Mouse (Mus musculus): ENCODE measurements at regions not wholly inside any gene's neighbourhood (a gene's known extent, or its start where the extent isn't known, plus 50 kb on each side); places are given as distances from the start of the nearest gene placed in this dataset.
"Not testable (repeated sequence)": the region's sequence is repeated elsewhere in the genome, so short reads cannot be mapped to it uniquely, and the experiment has no call there.

DNA sequence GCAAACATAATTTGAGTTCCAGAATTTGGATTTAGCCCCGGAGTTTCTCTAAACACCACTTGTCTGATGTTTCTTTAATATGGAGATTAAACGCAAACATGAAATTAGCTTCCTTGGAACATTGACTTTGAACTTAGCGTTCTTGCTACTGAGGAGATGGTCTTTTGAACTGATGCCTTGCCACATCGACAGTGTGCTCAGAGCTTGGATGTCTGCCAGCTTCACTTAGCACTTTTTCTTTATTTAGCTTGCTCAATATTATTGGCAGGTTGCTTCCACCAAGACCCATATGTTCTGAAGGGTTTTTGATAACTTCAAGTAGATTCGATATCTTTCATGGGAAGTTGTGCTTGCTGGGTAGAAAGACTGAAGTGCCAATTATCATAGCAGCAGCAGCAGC is 143.5 kb downstream of the Mterf1b start:
- ATAC-seq (ENCODE audit: low read depth) = no peak
- H3K9me3 ChIP-seq (ENCODE audit: control insufficient read depth, low read length) = no peaks in the 10 kb centered on the region
- 75% methylated on average over 5 of the region's 5 CpGs for WGBS

DNA sequence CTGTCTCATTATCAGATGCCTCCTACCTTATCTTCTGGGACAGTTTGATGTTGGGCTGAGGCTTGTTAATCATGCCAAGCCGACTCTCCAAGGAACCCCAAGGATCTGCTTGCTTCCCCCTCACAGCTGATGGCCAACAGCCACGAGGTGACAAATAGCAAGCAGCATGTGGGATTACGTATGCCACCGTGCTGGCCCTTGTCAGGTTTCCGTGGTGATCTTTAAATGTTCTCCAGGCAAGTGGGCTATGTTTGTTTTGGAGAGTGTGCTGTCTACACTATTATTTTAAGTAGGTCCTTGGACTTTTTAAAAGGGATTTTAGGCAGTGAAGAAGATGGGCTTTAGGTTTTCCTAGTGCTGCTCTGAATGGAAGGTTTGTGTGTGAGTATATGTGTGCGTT is 149.8 kb downstream of the Mterf1b start:
- Histone ChIP-seq H3K36me3 (ENCODE audit: control insufficient read depth, insufficient read depth, low read length) (no peaks in the 10 kb centered on the region), H3K4me1 (ENCODE audit: control insufficient read depth, insufficient read depth, low read length) (no peaks in the 10 kb centered on the region), H3K27me3 (ENCODE audit: control insufficient read depth, insufficient read depth, low read length) (no peaks in the 10 kb centered on the region), H3K4me2 (ENCODE audit: low read depth, low read length) (no peak overlapping the region), H3K9me3 (ENCODE audit: control insufficient read depth, low read length) (no peaks in the 10 kb centered on the region), H3K9ac (replicated peaks; ENCODE audit: low read depth, low read length) (no peak overlapping the region), H3K4me3 (ENCODE audit: low read depth, low read length) (no peak overlapping the region), H3K27ac (ENCODE audit: low read depth, low read length) (no peak overlapping the region)
- ATAC-seq (ENCODE audit: low read depth) = no peak
- WGBS = 37% methylated on average over 6 of the region's 6 CpGs

More for the DNA sequence above, 143.5 kb downstream of the Mterf1b start:
- Histone ChIP-seq H3K36me3 (ENCODE audit: control insufficient read depth, insufficient read depth, low read length) (no peaks in the 10 kb centered on the region), H3K27ac (ENCODE audit: low read depth, low read length) (no peak overlapping the region), H3K9ac (replicated peaks; ENCODE audit: low read depth, low read length) (no peak overlapping the region), H3K4me1 (ENCODE audit: control insufficient read depth, insufficient read depth, low read length) (no peaks in the 10 kb centered on the region), H3K4me3 (ENCODE audit: low read depth, low read length) (no peak overlapping the region), H3K27me3 (ENCODE audit: control insufficient read depth, insufficient read depth, low read length) (no peaks in the 10 kb centered on the region), H3K4me2 (ENCODE audit: low read depth, low read length) (no peak overlapping the region)

DNA sequence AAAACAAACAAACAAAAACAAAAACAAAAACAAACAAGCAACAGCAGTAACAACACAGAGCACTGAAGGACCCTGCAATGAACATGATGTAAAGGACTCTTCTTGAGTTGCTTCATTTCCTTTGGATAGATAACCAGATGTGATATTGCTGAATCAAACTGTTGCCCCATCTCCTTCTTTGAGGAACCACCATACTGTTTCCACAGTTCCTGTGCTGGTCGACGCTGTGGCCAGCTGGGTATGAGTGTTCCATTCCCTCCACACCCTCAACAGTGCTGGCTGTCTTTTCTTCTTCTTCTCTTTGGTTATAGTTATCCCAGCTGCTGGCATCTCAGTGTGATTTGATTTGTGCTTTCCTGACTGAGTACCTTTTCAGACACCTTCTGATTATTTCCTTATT is 152.3 kb downstream of the Mterf1b start:
- H3K9me3 ChIP-seq (ENCODE audit: control insufficient read depth, low read length) = no peaks in the 10 kb centered on the region
- H3K9ac ChIP-seq (replicated peaks; ENCODE audit: low read depth, low read length) = no peak overlapping the region
- no peaks in the 10 kb centered on the region for H3K27me3 ChIP-seq (ENCODE audit: control insufficient read depth, insufficient read depth, low read length)
- no peak overlapping the region for H3K4me2 ChIP-seq (ENCODE audit: low read depth, low read length)
- H3K27ac ChIP-seq (ENCODE audit: low read depth, low read length) = no peak overlapping the region
- WGBS = 97% methylated on average over 2 of the region's 2 CpGs
- ATAC-seq (ENCODE audit: low read depth) = no peak
- H3K4me1 ChIP-seq (ENCODE audit: control insufficient read depth, insufficient read depth, low read length) = no peaks in the 10 kb centered on the region
- no peak overlapping the region for H3K4me3 ChIP-seq (ENCODE audit: low read depth, low read length)
- no peaks in the 10 kb centered on the region for H3K36me3 ChIP-seq (ENCODE audit: control insufficient read depth, insufficient read depth, low read length)

DNA sequence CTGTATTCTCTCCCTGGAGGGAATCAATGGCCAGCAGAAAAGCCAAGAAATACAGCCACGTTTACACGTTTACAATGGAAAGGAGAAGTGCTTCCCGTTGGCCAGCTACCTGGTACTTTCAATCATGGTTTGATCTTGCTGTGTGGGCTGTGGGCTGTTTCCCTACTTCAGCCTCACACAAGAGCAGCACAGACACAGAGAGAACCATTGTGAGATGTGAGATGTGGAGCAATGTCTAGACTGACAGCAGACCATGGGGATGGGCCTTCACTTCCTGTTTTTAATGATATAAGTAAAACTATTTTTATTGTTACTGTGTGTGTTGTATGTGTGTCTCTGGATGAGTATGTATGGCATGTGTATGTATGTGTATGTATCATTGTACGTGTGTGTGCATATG is 156.2 kb downstream of the Mterf1b start:
- no peak for ATAC-seq (ENCODE audit: low read depth)
- WGBS = 76% methylated on average over 4 of the region's 4 CpGs

GRCm38 (mm10) chr5:4349943-4350342 is 157.8 kb downstream of the Mterf1b start:
- Histone ChIP-seq H3K9ac (replicated peaks; ENCODE audit: low read depth, low read length) (no peak overlapping the region), H3K9me3 (ENCODE audit: control insufficient read depth, low read length) (no peaks in the 10 kb centered on the region), H3K4me2 (ENCODE audit: low read depth, low read length) (no peak overlapping the region), H3K36me3 (ENCODE audit: control insufficient read depth, insufficient read depth, low read length) (no peaks in the 10 kb centered on the region), H3K27ac (ENCODE audit: low read depth, low read length) (no peak overlapping the region), H3K27me3 (ENCODE audit: control insufficient read depth, insufficient read depth, low read length) (no peaks in the 10 kb centered on the region), H3K4me1 (ENCODE audit: control insufficient read depth, insufficient read depth, low read length) (no peaks in the 10 kb centered on the region), H3K4me3 (ENCODE audit: low read depth, low read length) (no peak overlapping the region)
- ATAC-seq (ENCODE audit: low read depth) = no peak
- WGBS = 87% methylated on average over 2 of the region's 2 CpGs

More for the DNA sequence above, 156.2 kb downstream of the Mterf1b start:
- Histone ChIP-seq H3K36me3 (ENCODE audit: control insufficient read depth, insufficient read depth, low read length) (no peaks in the 10 kb centered on the region), H3K9me3 (ENCODE audit: control insufficient read depth, low read length) (no peaks in the 10 kb centered on the region), H3K9ac (replicated peaks; ENCODE audit: low read depth, low read length) (no peak overlapping the region), H3K4me1 (ENCODE audit: control insufficient read depth, insufficient read depth, low read length) (no peaks in the 10 kb centered on the region), H3K27ac (ENCODE audit: low read depth, low read length) (no peak overlapping the region), H3K4me2 (ENCODE audit: low read depth, low read length) (no peak overlapping the region), H3K27me3 (ENCODE audit: control insufficient read depth, insufficient read depth, low read length) (no peaks in the 10 kb centered on the region), H3K4me3 (ENCODE audit: low read depth, low read length) (no peak overlapping the region)

DNA sequence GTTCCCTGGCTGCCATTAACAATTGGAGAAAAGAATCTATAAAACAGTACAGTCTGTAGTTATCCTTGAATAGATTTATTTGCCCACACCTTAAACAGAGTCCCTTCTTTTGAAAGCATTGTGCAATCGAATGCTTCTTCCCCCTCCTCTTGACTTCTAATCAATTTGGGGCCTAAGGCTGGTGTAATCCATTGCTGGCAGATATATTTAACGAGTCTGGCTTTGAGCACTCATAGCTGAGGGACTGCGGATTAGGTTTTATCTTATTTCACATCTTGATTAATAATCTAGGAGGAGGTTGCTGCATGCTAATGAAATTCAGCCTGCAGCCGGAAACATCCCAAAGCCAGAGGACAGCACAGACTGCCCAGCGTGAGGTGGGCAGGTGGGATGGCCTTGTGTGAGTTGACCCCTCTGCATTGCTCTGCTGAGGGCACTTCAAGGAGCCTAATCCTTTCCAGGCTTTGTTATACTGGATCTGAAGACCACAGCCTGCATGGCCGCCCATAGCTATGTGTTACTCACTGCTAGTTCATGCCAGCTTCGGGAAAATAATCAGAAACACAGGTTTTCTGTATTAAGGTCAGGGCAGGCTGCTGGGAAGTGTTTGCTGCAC is 163.6 kb downstream of the Mterf1b start:
- WGBS = 59% methylated on average over 7 of the region's 7 CpGs
- no peaks in the 10 kb centered on the region for H3K4me1 ChIP-seq (ENCODE audit: control insufficient read depth, insufficient read depth, low read length)
- H3K4me3 ChIP-seq (ENCODE audit: low read depth, low read length) = no peak overlapping the region
- no peak for ATAC-seq (ENCODE audit: low read depth)
- no peak overlapping the region for H3K9ac ChIP-seq (replicated peaks; ENCODE audit: low read depth, low read length)
- no peaks in the 10 kb centered on the region for H3K9me3 ChIP-seq (ENCODE audit: control insufficient read depth, low read length)
- no peaks in the 10 kb centered on the region for H3K27me3 ChIP-seq (ENCODE audit: control insufficient read depth, insufficient read depth, low read length)
- H3K36me3 ChIP-seq (ENCODE audit: control insufficient read depth, insufficient read depth, low read length) = no peaks in the 10 kb centered on the region
- no peak overlapping the region for H3K27ac ChIP-seq (ENCODE audit: low read depth, low read length)
- H3K4me2 ChIP-seq (ENCODE audit: low read depth, low read length) = no peak overlapping the region

GRCm38 (mm10) chr5:4356555-4357273 is 164.5 kb downstream of the Mterf1b start:
- not testable (repeated sequence) for H3K27ac ChIP-seq (ENCODE audit: low read depth, low read length); H3K9me3 ChIP-seq (ENCODE audit: control insufficient read depth, low read length); H3K4me1 ChIP-seq (ENCODE audit: control insufficient read depth, insufficient read depth, low read length); H3K9ac ChIP-seq (replicated peaks; ENCODE audit: low read depth, low read length); H3K36me3 ChIP-seq (ENCODE audit: control insufficient read depth, insufficient read depth, low read length); ATAC-seq (ENCODE audit: low read depth); H3K27me3 ChIP-seq (ENCODE audit: control insufficient read depth, insufficient read depth, low read length); H3K4me2 ChIP-seq (ENCODE audit: low read depth, low read length); H3K4me3 ChIP-seq (ENCODE audit: low read depth, low read length)

DNA sequence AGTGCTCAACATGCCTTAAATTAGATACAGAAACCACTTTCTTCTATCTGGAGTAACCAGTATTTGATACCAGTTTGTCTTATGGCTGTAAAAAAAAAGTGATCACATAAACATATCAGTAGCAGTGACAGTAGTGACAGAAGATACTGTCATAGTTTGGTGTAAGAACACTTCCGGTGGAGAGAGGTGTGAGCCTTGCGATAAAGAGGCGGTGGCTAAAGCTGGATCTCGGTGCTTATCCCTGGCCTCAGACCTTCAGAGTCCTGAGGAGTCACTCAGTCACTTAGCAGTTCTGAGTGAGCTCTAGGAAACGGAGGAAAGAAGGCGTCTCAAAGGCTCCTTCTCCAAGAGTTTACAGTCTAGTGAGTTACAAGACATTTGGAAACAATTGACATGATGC is 169.4 kb downstream of the Mterf1b start:
- not testable (repeated sequence) for H3K9me3 ChIP-seq (ENCODE audit: control insufficient read depth, low read length)
- WGBS = 95% methylated on average over 6 of the region's 6 CpGs

GRCm38 (mm10) chr5:4384719-4385118 is 192.6 kb downstream of the Mterf1b start:
- not testable (repeated sequence) for H3K27ac ChIP-seq (ENCODE audit: low read depth, low read length); H3K9me3 ChIP-seq (ENCODE audit: control insufficient read depth, low read length); H3K9ac ChIP-seq (replicated peaks; ENCODE audit: low read depth, low read length); H3K4me3 ChIP-seq (ENCODE audit: low read depth, low read length); H3K36me3 ChIP-seq (ENCODE audit: control insufficient read depth, insufficient read depth, low read length); H3K4me2 ChIP-seq (ENCODE audit: low read depth, low read length); H3K27me3 ChIP-seq (ENCODE audit: control insufficient read depth, insufficient read depth, low read length); H3K4me1 ChIP-seq (ENCODE audit: control insufficient read depth, insufficient read depth, low read length); ATAC-seq (ENCODE audit: low read depth)
- WGBS = 78% methylated on average over 7 of the region's 7 CpGs

More for the DNA sequence above, 169.4 kb downstream of the Mterf1b start:
- H3K27ac ChIP-seq (ENCODE audit: low read depth, low read length); H3K36me3 ChIP-seq (ENCODE audit: control insufficient read depth, insufficient read depth, low read length); H3K9ac ChIP-seq (replicated peaks; ENCODE audit: low read depth, low read length); H3K4me2 ChIP-seq (ENCODE audit: low read depth, low read length); H3K4me3 ChIP-seq (ENCODE audit: low read depth, low read length); ATAC-seq (ENCODE audit: low read depth); H3K4me1 ChIP-seq (ENCODE audit: control insufficient read depth, insufficient read depth, low read length); H3K27me3 ChIP-seq (ENCODE audit: control insufficient read depth, insufficient read depth, low read length): not testable (repeated sequence)
